Mouse (Mus musculus) brain, adult 2 months (tissue): ENCODE measurements at regions not wholly inside any gene's neighbourhood (a gene's known extent, or its start where the extent isn't known, plus 50 kb on each side); places are given as distances from the start of the nearest gene placed in this dataset.

Source experiments
- DNase-seq: peaks from one replicate; pipeline ENCODE4 v3.0.0; 2011; ENCODE audit warnings: low read depth, low spot score

DNA sequence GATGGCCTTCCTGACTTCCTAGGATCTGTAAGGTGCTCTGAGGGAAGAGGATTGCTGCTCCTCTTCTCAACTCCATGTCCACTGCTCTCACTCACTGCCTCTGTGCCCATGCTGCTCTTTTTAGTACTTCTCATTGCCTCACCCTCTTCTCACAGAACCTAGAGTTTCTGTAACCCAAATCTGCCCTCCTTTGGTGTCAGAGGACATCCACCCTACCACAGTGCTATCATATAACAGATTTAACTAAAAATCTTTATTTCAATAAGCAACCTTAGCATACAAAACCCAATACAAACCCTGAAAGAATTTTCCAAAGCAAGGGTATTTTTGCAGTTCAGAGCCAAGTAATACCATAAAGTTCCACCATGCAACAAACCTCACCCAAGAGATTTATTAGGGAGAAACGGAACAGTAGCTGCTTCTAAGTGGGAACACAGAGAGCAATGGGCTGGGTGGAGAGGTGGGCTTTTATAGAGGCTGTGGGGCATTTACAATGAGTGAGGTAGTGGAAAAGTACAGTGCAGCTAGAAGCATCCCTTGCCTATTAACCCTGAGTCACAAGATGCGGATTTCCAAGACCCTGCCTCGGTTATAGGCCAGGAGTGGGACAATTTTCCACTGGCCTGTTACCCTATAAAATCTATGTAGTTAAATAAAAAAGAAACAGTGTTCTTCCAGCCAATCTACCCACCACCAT, 306.8 kb downstream of the S1pr1 start:
- no peak for DNase-seq

DNA sequence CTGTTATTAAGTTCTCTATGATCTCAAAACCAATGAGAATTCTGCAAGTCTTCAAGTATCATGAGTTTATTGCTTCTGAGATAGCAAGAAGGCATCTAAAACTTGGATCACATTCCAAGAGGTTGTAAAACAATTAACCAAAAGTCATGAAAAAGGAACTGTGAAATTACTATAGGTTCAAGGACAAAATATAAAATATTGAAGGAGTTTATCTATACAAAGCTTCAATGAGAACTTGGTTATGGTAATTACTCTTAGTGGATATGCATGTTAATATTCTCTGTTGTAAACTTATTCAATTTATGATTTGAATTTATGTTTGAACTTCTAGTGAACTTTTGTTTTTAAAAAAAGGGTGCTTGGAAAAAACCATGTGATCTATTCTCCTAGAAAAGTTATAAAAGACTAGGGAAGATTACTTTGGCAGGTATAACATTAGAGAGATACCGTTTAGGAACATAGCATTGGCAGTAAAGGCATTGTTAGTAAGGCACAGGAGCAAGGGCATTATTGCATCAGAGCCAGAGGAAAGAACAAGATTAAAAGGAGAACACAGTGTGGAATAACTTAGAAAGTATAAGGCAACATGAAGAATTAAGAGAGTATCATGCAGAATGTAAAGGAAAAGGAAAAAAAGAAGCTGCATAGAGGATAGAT, 311.4 kb downstream of the S1pr1 start:
- no peak for DNase-seq

DNA sequence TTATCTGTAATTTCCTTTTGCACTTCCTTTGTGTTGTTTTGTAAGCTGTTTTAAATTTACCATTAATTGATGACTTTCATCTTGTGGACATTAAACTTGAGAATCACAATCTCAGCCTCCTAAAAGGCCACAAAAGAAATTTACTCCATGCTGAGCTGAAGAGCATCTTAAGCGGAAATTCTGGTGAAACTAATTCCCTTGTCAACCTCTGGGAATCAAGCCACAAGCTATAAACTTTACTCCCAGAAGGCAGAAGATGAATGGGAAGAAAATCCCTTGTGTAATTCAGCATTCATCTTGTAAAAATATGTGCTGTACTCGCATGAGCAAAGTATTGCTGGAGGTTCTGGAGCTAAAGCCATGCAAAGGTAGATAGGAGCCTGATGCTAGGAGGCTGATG, 350.0 kb downstream of the S1pr1 start:
- peak; percentile 3 for DNase-seq
